Mouse (Mus musculus) heart, adult 11 months (tissue): ENCODE results near the gene Ptp4a2.
A peak's percentile ranks its signal among the peaks of the same experiment; 100 is the strongest.
"Not testable (repeated sequence)": the region's sequence is repeated elsewhere in the genome, so short reads cannot be mapped to it uniquely, and the experiment has no call there.

ENCODE experiments used
- DNase-seq: peaks from one replicate; pipeline ENCODE4 v3.0.0; 2022

Ptp4a2 gene

DNA sequence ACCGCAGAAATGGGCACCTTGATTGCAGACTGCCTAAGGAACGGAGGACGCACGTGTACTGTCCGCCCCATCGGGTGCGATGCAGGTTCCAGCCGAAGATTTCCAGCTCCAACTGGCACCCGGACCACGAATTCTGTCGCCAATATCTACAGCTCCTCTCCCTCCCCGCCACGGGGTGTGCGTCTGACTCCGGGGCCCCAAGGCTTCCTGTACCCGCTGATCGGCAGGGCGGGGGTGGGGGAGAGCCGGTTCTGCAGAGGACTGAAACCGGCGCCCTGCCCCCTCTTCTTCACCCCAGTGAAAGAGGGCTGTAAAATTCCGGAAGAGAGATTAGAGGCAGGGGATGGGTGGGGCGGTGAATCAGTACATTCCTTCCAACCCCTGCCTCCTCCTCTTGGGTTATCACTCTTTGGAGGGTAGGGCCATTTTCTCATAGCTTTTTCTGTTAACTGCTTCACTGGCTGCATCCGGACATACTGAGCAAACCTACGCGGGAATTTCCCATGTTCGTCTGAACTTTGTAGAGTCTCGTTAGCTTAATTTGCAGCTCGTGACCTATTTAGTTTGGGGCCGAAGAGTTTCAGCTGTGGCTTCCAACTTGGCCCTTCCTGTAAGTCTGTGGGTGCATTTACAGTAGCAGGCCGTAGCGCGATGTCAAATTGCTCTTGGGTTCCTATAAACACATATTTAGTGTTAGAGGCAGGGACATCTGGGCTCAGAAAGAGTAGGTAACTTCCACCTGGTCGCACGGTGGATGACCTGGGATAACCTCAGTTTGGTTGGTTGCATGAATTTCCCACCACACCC lies at the start of gene Ptp4a2:
Gene Ptp4a2, plus strand, starts transcription at position 422 of the 807 bp plus-strand sequence.
- DNase-seq: peak; percentile 98

DNA sequence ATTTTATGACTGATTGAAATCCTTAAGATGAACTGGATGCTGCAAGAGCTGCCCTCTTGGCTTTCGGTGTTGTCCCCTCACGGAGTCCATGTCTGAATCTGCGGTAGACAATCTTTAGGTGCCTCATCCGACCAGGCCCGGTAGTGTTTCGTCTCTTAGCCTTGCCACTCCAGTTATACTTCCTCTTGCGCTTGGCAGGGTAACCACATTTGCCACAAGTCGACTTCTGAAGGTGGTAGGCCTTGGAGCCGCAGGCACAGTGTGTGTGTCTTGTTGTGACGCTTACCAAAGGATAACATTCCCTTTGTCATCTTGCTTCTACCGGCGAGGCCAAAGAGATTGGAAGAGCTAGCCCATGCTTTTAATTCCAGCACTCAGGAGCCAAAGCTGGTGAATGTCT lies 49.4 kb upstream of the Ptp4a2 start:
- DNase-seq: peak; percentile 79

DNA sequence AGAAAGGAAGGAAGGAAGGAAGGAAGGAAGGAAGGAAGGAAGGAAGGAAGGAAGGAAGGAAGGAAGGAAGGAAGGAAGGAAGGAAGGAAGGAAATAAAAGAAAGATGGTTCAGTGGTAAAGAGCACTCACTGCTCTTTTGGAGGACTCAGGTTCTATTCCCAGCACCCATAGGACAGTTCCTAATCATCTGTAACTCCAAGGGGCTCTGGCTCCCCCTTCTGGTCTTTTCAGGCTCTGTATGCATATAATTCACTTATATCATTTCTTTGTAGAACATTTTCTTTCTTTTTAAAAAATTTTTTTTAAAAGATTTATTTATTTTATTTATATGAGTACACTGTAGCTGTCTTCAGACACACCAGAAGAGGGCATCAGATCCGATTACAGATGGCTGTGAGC lies 48.5 kb upstream of the Ptp4a2 start:
- not testable (repeated sequence) for DNase-seq

DNA sequence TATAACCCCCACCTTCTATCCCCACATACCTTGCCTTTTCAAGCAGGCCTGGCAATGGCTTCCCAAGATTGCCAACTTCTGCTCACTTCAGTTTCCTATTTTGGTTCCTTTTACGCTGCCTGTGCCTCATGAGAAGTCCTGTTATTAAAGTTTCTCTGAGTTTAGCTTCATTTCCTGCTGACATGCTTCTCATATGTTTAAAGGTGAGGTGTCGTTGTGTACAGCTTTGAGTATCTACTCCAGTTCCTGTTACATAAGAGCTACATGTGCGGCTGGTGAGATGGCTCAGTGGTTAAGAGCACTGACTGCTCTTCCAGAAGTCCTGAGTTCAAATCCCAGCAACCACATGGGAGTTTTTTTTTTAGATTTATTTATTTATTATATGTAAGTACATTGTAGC lies 45.7 kb upstream of the Ptp4a2 start:
- DNase-seq: no peak

DNA sequence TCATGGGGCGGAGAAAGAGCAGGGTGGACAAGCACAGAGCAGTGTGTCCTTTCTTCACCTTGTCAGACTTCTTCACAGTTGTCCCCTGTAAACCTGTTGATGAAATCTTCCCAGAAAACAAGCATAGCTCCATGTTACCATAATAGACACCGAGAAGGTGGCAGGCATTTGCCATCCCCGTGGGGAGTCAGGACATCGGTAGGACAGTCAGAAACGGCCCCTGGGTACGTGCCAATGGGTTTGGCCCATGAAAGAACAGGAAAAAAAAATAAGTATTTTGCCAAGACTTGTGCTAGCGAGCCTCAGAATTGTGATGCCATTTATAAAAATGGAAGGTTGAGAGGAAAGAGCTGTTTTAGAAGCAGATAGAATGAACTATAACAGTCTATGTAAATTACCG lies 43.2 kb upstream of the Ptp4a2 start:
- DNase-seq: peak; percentile 70

DNA sequence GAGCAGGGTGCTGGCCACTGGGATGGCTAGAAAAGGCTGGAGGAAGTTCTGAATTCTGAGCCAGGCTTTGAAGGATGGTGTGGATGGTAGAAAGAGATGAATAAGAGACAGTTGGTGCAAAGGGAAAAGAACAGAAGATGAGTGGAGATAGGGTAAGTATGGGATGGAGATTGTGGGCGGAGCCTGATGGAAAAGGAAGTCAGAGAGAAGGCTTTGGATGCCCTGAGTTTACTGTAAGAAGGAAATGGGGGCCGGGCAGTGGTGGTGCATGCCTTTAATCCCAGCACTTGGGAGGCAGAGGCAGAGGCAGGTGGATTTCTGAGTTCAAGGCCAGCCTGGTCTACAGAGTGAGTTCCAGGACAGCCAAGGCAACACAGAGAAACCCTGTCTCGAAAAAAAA lies 42.3 kb upstream of the Ptp4a2 start:
- DNase-seq: peak; percentile 74

DNA sequence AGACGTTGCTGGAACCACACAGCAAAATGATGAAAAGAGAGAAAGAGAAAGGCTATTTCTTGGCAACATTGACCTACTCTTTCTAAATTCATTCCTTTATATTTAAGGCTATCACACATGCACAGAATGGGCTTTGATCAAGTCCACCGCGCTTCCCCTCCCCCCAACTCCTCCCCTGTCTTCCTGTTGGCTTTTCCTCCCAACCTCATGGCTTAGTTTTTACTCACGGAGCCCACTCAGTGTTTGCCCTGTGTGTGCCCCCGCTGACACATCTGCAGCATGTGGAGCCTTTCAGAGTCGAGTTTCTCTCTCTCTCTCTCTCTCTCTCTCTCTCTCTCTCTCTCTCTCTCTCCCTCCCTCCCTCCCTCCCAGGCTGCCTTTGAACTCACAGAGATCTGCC lies 40.4 kb upstream of the Ptp4a2 start:
- DNase-seq: peak; percentile 65

DNA sequence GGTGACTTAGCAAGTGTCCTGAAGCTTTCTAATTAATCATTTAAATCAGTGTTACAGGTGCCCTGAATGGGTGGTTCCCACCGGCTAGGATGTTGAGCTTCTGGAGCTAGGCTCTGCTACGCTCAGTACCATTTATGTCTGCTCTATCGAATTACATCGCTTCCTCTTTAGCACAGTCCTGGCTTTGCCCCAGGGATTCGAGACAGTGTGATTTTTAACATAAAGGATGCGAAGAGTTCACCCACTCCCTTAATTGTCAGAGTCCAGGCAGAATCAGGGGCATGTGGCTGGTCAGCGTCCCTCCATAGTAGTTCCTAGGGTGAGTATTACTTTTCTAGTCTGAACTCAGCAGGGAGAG lies 39.7 kb upstream of the Ptp4a2 start:
- DNase-seq: no peak

DNA sequence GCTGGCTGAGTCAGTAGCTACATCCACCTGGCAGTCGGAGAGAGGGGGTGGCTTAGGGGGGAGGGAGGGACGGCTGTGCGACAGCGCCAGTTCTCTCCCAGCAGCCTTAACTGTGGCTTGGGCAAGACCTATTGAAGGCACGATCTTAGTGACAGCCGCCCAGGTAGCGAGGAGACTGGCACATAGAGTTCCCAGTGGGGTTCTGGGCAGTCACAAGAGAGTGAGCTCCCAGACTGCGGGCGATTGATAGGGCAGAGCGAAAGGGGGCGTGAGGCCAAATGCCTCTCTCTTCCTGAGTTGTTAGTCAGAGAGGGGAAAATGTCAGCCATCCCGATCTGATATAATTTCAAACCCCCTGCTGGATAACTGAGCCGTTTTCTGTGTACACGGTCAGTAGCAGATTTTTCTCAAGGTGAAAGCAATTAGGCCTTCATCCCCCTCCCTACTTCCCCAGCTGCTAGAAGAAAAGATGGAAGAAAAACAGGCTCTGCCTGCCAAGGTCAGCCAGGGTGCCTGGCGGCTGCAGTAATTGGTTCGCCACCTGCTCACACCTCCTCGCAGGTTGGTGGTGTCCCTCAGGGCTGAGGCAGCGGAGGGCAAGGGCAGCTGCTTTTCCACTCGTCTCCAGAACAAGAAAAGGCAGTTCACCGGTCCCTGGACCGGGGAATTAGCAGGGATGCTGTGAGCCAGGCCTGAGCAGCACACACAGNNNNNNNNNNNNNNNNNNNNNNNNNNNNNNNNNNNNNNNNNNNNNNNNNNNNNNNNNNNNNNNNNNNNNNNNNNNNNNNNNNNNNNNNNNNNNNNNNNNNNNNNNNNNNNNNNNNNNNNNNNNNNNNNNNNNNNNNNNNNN lies 39.1 kb upstream of the Ptp4a2 start:
- DNase-seq: peak; percentile 87

DNA sequence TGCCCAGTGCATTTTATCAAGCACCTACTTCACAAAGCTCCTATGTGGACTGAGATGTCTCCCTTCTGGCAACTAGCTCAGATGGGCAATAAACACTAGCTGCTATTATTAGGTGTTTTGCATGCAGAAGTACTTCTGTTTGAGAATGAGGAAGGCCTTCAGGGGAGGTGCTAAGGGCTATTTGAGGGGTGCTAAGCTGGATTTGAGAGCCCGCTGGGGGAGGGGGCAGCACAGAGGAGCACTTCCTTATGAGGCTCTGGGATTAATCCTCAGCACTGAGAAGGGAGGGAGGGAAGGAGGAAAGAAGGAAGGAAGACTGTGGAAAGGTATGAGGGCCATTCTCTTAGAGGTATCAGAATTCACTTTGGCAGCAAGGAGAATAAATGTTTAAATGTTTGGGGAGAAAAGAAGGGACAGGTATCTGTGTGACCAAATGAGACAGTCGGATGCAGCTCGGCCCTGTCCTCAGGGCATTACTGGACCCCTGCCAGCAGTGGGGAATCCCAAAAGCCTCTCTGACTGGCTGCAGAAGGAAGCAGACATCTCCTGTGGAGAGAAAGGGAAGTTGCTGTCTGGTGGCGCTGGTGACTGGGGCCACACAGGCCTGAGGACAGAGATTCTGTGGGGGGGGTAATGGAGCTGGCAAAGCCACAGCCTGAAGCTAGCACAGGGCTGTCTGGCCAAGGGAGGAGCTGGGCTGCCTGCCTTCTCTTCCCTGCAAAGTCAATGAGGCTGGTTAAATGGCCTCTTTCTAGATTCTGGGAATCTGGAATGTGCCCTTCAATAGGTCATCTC lies 28.9 kb upstream of the Ptp4a2 start:
- DNase-seq: peak; percentile 96

DNA sequence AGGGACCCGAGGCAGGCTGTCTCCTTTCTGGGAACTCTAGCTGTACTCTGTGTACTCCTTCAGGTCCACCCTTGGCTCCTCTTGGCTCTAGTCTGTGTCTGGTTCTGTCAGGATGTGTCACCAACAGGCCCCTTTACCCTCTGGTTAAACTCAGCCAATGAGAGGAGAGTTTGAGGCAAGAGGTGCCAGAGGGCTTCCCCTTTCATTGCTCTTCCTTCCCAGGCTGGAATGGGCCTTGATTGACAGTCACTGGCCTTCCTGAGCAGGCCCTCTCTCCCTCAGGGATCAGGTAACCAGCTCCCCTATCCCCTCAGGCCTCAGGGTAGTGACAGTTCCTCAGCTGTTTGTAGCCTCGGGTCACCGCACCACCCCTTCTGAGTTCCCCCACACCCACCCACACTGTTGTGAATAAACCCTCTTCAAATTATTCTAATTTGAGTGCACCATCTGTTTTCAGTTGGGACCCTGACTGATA lies 28.1 kb upstream of the Ptp4a2 start:
- DNase-seq: peak; percentile 92

DNA sequence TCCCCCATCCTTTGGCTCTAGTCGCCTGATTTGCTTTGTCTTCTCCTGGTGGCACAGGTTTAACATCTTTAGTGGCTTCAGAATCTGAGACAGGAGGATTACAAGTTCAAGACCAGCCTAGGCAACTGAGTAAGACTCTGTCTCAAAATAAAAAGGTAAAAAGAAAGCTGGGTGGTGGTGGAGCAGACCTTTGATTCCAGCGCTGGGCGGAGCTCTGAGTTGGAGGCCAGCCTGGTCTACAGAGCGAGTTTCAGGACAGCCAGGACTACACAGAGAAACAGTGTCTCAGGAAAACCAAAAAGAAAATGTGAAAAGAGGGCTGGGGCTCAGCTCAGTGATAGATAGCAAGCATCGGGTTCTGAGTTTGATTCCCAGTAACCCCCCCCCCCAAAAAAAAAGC lies 27.5 kb upstream of the Ptp4a2 start:
- peak; percentile 84 for DNase-seq

DNA sequence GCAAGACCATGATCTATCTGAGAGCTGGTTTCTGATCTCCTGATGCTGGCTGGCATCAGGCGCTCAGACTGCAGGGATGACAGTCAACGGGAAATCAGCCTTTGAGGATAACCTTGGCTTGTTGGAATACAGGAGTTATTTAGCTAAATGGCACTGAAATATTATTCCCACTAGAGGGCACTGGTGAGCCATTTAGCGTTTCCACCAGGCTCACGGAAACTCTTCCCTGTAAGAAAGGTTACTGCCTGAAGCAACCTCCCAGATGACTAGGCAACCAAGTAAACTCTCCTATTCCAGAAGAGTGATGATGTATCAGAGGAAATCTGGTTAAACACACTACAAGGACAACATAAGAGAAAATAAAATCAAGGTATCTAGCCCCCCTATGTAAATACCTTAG lies 25.8 kb upstream of the Ptp4a2 start:
- peak; percentile 92 for DNase-seq

DNA sequence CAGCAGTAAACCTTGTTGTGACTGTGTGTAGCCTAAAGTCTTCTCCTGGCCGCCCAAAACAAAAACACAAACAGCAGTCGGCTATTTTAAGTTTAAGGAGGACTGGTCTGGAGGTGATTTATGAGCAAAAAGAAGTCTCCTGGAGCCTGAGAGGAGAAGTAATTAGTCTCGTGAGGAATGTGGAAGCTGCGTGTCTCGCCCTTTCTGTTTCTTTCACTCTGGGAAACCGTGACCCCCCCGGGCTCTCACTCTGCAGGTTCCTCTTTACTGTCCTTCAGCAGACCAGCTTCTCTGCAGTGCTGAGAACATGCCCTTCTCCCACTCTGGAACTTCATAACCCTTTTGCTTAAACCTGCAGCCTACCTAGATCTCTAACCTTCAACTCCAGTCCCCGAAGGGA lies 22.3 kb upstream of the Ptp4a2 start:
- DNase-seq: peak; percentile 93

DNA sequence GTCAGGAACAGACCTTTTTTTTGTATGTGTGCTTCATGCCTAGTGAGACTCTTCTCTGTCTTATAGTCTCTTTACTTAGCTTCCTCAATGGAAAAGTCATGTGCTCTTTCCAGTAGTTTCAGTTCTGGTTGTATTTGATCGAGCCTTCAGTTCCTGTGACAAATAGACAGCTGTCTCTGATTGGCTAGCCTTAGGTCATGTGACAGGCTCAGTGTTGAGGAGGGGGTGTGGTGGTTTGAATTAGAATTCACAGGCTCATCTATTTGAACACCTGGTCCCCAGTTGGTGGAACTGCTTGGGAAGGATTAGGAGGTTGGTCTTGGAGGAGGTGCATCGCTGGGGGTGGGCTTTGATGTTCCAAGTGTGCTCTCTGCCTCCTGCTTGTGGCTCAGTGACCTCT lies 21.4 kb upstream of the Ptp4a2 start:
- peak; percentile 92 for DNase-seq

DNA sequence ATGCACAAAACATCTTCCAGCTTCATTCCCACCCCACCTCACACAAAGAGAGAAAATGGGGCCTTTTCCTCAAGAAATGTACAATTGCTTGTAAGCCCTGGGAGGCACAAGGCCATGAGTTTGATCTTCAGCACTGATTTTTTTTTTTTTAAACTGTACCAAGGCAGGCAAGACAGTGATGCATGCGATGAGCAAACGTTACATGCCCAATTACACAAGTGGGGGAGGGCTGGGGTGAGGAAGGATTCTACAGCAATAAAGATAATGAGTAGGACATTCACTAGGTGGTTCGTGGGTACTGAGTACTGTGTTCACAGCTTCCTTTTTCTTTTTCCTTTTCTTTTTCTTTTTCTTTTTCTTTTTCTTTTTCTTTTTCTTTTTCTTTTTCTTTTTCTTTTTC lies 20.5 kb upstream of the Ptp4a2 start:
- DNase-seq: no peak

DNA sequence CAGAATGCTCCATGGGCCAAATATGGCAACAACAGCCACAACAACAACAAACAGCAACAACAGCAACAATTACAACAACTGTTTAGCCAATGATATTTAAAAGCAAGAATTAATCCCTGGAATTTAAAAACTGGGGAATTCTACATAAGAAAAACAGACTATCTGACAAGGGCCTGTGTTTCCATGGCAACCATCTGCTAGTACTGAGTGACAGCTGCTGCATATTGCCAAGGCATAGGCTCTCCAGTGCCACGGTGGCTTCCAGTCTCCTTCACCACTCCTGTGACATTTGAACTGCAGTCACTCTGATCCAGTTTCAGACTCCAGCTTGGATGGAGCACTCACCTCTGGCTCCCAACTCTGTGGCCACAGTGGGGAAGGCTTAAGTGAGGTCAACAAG lies 19.6 kb upstream of the Ptp4a2 start:
- DNase-seq: no peak

DNA sequence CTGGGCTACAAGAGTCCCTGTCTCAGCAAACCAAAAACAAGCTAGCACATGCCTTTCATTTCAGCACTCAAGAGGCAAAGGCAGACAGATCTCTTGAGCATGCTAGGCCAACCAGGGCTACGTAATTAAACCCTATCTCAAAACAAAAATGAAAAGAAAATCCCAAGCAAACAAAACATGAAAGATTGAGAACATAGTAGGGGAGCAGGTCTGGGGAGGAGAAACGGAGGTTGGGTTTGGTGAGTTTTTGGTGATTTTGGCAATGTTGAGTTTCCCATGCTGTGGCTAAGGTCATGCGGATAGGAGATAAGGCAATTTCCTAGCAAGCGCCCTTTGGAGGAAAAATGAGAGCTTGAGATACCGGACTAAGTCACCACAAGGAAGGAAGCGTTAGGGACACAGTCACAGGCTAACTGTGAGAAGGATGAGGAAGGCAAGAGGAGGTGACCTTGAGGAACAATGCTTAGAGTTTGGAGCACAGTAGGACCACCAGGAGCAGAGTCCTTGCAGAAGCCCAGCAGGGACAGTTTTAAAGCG lies 18.3 kb upstream of the Ptp4a2 start:
- DNase-seq: no peak

DNA sequence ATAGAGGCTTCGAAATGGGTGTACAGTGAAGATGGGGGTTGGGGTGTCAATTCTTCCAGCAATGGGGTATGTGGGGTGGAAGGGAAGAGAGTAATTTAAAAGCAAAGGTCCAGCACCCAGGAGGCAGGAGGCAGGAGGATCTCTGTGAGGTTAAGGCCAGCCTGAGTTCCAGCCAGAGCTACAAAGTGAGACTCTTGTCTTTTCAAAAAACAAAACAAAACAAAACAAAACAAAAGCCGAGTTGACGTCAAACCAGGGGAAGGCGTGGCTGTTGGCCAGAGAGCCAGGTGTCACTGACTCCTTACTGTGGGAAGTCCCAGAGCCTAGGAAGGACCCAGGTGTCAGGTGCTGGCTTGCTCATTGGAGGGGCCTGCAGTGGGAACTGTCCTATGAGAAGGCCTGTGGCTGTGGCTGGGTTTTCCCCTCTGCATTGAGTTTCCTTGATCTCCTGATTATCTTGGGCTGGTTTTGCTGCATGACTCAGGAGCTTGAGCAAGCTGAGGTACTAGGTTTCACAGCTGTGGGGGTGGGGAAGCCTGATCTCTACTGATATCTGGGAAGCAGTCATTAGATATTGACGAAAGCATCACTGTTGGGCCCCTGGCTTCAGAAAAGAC lies 17.2 kb upstream of the Ptp4a2 start:
- peak; percentile 92 for DNase-seq

DNA sequence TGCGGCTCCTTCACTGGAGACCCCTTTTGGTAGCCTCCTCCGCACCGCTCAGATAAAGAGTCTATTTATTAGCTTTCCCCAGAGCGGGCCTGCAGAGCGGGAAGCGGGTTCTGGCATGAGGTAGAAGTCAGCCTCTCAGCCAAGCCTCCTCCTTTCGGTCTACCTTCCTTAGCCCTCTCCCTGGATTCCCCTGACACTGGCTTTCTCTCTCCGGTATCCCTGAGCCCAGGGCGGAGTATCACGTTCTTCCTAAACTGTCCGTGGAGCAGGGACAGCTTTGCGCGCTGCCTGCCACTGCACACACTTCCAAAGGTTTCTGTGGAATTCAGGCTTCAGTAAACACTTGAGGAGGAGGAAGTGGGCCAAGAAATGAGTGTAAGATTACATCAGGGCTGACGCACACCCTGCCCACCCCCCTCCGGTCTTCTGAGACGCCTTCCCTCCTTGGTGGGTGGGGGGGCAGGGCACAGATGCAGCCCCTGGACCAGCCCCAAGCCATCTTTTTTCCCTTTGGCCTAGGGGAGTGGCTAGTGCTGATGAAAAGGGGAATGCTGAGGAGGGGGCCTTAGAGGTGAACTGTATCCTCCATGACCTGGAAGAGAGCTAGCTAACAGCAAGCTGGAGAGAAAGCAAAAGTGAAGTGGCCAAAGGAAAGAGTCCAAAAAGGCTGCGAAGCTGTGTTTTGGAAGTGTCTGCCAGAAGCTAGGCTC lies 15.7 kb upstream of the Ptp4a2 start:
- peak; percentile 98 for DNase-seq

DNA sequence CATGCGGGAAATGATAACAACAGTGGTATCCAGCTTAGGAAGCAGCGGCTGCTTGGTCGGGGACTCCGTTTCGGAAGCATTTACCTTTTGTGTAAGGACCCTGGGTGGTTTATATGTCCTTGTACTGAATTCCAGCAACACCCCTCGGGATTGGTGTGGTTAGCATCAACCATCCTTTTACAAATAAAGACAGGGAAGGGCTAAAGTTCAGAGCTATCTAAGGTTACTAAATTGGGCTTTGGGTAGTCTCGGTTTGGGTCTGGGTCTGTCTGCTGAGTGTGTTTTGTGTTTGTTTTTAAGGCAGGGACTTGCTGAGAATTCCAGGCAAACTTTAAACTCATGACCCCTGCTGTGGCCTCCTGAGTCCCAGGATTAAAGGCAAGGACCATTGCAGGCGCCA lies 15.2 kb upstream of the Ptp4a2 start:
- DNase-seq: no peak

DNA sequence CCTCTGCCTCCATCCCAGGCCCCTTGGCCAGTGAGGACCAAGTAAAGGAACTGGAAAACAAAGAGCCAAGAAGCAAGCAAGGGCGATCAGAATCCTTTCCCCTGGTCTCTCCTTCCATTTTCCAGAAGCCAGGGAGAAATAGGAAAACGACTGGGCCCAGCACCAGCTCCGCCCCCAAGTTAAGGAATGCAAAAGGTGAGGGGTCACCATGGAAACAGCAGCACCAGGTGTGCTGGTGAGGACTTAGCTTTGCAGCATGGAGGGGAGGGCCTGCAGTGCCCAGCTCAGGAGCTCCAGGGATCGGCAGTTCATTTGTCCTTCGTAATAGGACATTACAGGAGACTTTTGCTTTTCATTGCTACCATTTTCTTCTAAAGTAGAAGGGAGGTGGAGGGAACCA lies 13.0 kb upstream of the Ptp4a2 start:
- no peak for DNase-seq
